Comparison of ENCODE assay signal across 8 mouse cellular contexts in the genomic region with DNA sequence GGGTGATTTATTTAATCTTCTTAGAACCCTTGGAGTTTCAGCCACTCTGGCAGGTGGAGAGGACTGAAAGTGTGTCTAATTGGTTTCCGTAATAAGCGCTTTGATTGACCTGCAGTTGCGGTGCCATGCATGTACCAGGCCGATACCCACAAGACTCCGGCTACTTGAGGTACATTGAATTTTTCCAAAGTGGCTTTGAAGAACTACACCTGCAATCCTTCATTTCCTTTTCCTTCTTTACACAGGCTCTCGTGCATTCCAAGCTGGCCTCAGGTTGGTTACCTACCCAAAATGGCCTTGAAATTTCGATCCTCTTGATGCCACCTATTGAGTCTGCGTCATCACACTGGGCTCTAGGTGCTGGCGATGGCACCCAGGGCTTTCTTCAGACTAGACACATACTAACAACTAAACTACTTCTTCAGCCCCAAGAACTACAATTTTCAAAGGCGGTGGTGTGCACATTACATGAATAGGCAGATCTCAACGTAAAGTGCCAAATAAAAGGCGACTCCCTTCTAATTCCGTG. TPM values are rescaled to one million over a fixed set of nuclear protein-coding genes. Genes with fewer than 3 reads are reported as not detected.
DNase-seq lines count a peak whose midpoint lies in the region; ATAC-seq and TF ChIP-seq lines count a peak whose summit lies in the region.

No protein-coding gene starts in this region.

- no peaks in the 10 kb centered on the region for H3K9me3 ChIP-seq in liver, embryonic 14.5 days (ENCODE audit: control insufficient read depth, low read length)

- H3K9ac ChIP-seq in liver, embryonic 14.5 days (replicated peaks) = peak overlapping the region; percentile 94

- peak; percentile 46 for DNase-seq in cerebellum, adult 9-10 months
- no peak for DNase-seq in cerebellum, postnatal 25 days
- no peak for DNase-seq in testis, postnatal 10 days (ENCODE audit: low spot score)
- DNase-seq in liver, embryonic 14.5 days (ENCODE audit: low read depth in 3 of 3, low spot score in 3 of 3) = no peak
- peak; percentile 11 for DNase-seq in retina, postnatal 7 days (ENCODE audit: low read depth, low spot score)
- DNase-seq in left cerebral cortex, adult 8-10 months (ENCODE audit: low spot score in 2 of 2) = no peak
- DNase-seq in gastrocnemius, postnatal 36 days = no peak

- H3K4me1 ChIP-seq in testis, adult 2 months (ENCODE audit: control insufficient read depth, insufficient read depth, low read length) = peaks cover 12% of the 10 kb centered on the region
- peaks cover 19 to 27% of the 10 kb centered on the region in 2 experiments for H3K4me1 ChIP-seq in liver, embryonic 14.5 days (replicated peaks; ENCODE audit: control insufficient read depth in 2 of 2, insufficient read depth in 2 of 2, low read length in 1 of 2)

- peak overlapping the region; percentile 90 for H3K27ac ChIP-seq in testis, adult 2 months (ENCODE audit: control insufficient read depth, insufficient read depth, low read depth, low read length)
- peak overlapping the region; percentile 73 for H3K27ac ChIP-seq in liver, embryonic 14.5 days

- H3K4me2 ChIP-seq in liver, embryonic 14.5 days (ENCODE audit: low read depth) = peak overlapping the region; percentile 87

- intact Hi-C loops in gastrocnemius, postnatal 36 days (cut with DNase I) = no loop called here

- no peak for TF ChIP-seq CTCF in testis, adult 2 months (IDR thresholded peaks at IDR 0.05; ENCODE audit: control insufficient read depth, insufficient read depth, insufficient replicate concordance, low read depth, low read length)
- TF ChIP-seq CTCF in liver, embryonic 14.5 days (IDR thresholded peaks at IDR 0.05; ENCODE audit: low read depth) = no peak

- no peak for ATAC-seq in liver, embryonic 14.5 days (ENCODE audit: insufficient read depth)

- TF ChIP-seq POLR2A in testis, adult 2 months (IDR thresholded peaks at IDR 0.05; ENCODE audit: control insufficient read depth, low read depth, low read length) = no peak

- H3K36me3 ChIP-seq in testis, adult 2 months (ENCODE audit: control insufficient read depth, insufficient read depth, low read length) = no peaks in the 10 kb centered on the region
- H3K36me3 ChIP-seq in liver, embryonic 14.5 days (replicated peaks; ENCODE audit: control insufficient read depth, insufficient read depth, low read depth) = peaks cover 5% of the 10 kb centered on the region

- TF ChIP-seq EP300 in liver, embryonic 14.5 days (IDR thresholded peaks at IDR 0.05; ENCODE audit: low read depth) = no peak

- H3K4me3 ChIP-seq in testis, adult 2 months (ENCODE audit: control insufficient read depth, low read depth, low read length) = peak overlapping the region; percentile 90
- peak overlapping the region; percentile 82 to 95 for H3K4me3 ChIP-seq in liver, embryonic 14.5 days (ENCODE audit: insufficient read depth in 1 of 2, low read depth in 2 of 2, low read length in 2 of 2)

- no peaks in the 10 kb centered on the region for H3K27me3 ChIP-seq in testis, adult 2 months (ENCODE audit: control insufficient read depth, insufficient read depth, low read length)
- H3K27me3 ChIP-seq in liver, embryonic 14.5 days (ENCODE audit: control insufficient read depth, insufficient read depth, low read length) = no peaks in the 10 kb centered on the region

- 47% methylated on average over 13 of the region's 13 CpGs for whole genome bisulfite sequencing in liver, embryonic 14.5 days (ENCODE audit: insufficient replicate concordance)

RNA-seq across cellular contexts. Expression of gene Hp1bp3, which starts 0.4 kb away (rescaled TPM):
- 14.7 and 17.1 TPM in 2 replicates for polyA plus RNA-seq in testis, adult 2 months (2012; rRNA removed)
- polyA plus RNA-seq in liver, embryonic 14.5 days (2012; rRNA removed) = 25.2 and 34.7 TPM in 2 replicates
- polyA plus RNA-seq in liver, embryonic 14.5 days (2014; fragmentation: Nextera tagmentation; extraction: Ambion mirVana) = 36.1 and 41.9 TPM in 2 replicates
- 100 to 1,000 TPM; 206 to 215 (median 214) TPM for total RNA-seq in left cerebral cortex, adult 8-10 months (2022)
- 10 to 100 TPM; 46.7 to 52.0 TPM for total RNA-seq in gastrocnemius, postnatal 36 days (2021)

RNA-seq across cellular contexts. Expression of gene Sh2d5, which starts 34.5 kb away (rescaled TPM):
- 1.1 TPM in 2 replicates for polyA plus RNA-seq in testis, adult 2 months (2012; rRNA removed)
- 0.68 and 1.2 TPM in 2 replicates for polyA plus RNA-seq in liver, embryonic 14.5 days (2012; rRNA removed)
- polyA plus RNA-seq in liver, embryonic 14.5 days (2014; fragmentation: Nextera tagmentation; extraction: Ambion mirVana) = 0.27 and 0.47 TPM in 2 replicates
- total RNA-seq in left cerebral cortex, adult 8-10 months (2022) = 10 to 100 TPM; 75.0 to 83.6 (median 79.2) TPM
- under 1 TPM; 0.08 to 0.12 TPM for total RNA-seq in gastrocnemius, postnatal 36 days (2021)

RNA-seq across cellular contexts. Expression of gene Kif17, which starts 34.5 kb away (rescaled TPM):
- polyA plus RNA-seq in testis, adult 2 months (2012; rRNA removed) = 224 and 276 TPM in 2 replicates
- polyA plus RNA-seq in liver, embryonic 14.5 days (2012; rRNA removed) = 0.12 and 0.19 TPM in 2 replicates
- 0.06 and 0.18 TPM in 2 replicates for polyA plus RNA-seq in liver, embryonic 14.5 days (2014; fragmentation: Nextera tagmentation; extraction: Ambion mirVana)
- total RNA-seq in left cerebral cortex, adult 8-10 months (2022) = 10 to 100 TPM; 28.1 to 33.2 (median 31.7) TPM
- total RNA-seq in gastrocnemius, postnatal 36 days (2021) = not detected

Comparison
In these comparisons a context has a peak if more than half of its experiments do, and no peak if none do; other contexts are left out.
1. DNase-seq: peak in cerebellum, adult 9-10 months (single experiment) and retina, postnatal 7 days (single experiment); none in cerebellum, postnatal 25 days (0 of 2), testis, postnatal 10 days (single experiment), liver, embryonic 14.5 days (0 of 3), left cerebral cortex, adult 8-10 months (0 of 2) and gastrocnemius, postnatal 36 days (0 of 2).
2. RNA of gene Sh2d5, which starts 34.5 kb away (total RNA-seq): 75.0 to 83.6 TPM in left cerebral cortex, adult 8-10 months; 0.08 to 0.12 TPM in gastrocnemius, postnatal 36 days; every median in the first group is over 10 times any median in the second.
3. RNA of gene Kif17, which starts 34.5 kb away (total RNA-seq): 28.1 to 33.2 TPM in left cerebral cortex, adult 8-10 months; not detected in gastrocnemius, postnatal 36 days; every median in the first group is over 10 times any median in the second.